Mouse (Mus musculus) spleen, adult 2 months (tissue): ENCODE results near the gene Acox1.

ENCODE experiments used
- CTCF ChIP-seq: fragments of 200-500 bp; IDR thresholded peaks from 2 replicates; pipeline ENCODE4 v1.5.1; 2011; ENCODE audit warnings: mild to moderate bottlenecking, inconsistent platforms; ENCODE audit not compliant: insufficient read depth, insufficient read length, insufficient replicate concordance; ENCODE audit errors: extremely low read depth
- POLR2A ChIP-seq: fragments of 200-500 bp; IDR thresholded peaks from 2 replicates; pipeline ENCODE4 v1.6.1; 2011; ENCODE audit warnings: low read depth, low read length, inconsistent platforms

GRCm38 (mm10) chr11:116185836-116186235, 13.0 kb downstream of the Acox1 start:
- TF ChIP-seq POLR2A (no peak), CTCF (no peak)
